9 mouse cellular contexts compared by ENCODE assay signal in genomic region chr6:39848766-39849165, GRCm38 (mm10). TPM values are rescaled to one million over a fixed set of nuclear protein-coding genes. Genes with fewer than 3 reads are reported as not detected.
DNase-seq lines count a peak whose midpoint lies in the region; ATAC-seq and TF ChIP-seq lines count a peak whose summit lies in the region.
"Had no signal": no experiment of that assay in that cellular context is flagged by ENCODE, and none has a peak within 500 bp of the region (broad histone marks: within the 10 kb centered on the region; RNA-seq: fewer than 3 reads in every experiment).

No protein-coding gene starts in this region.

- ATAC-seq in hindbrain, postnatal 0 days = no peak
- peak; percentile 65 for ATAC-seq in common myeloid progenitor, adult 5-6 weeks (replicated peaks; ENCODE audit: low read depth, poor library complexity, severe bottlenecking)
- ATAC-seq in neural tube, embryonic 15.5 days (ENCODE audit: low FRiP score) = no peak

- no peaks in the 10 kb centered on the region for H3K36me3 ChIP-seq in hindbrain, postnatal 0 days (ENCODE audit: insufficient read depth, low read length)
- no peaks in the 10 kb centered on the region for H3K36me3 ChIP-seq in hindbrain, embryonic 10.5 days
- H3K36me3 ChIP-seq in testis, adult 2 months (ENCODE audit: control insufficient read depth, insufficient read depth, low read length) = no peaks in the 10 kb centered on the region
- no peaks in the 10 kb centered on the region for H3K36me3 ChIP-seq in small intestine, adult 2 months (ENCODE audit: control insufficient read depth, insufficient read depth, low read length)
- H3K36me3 ChIP-seq in neural tube, embryonic 15.5 days = no peaks in the 10 kb centered on the region

- H3K4me2 ChIP-seq in hindbrain, postnatal 0 days (ENCODE audit: low read depth, low read length) = no peak overlapping the region
- H3K4me2 ChIP-seq in neural tube, embryonic 15.5 days = no peak overlapping the region

- 58% methylated on average over 7 of the region's 7 CpGs for WGBS in hindbrain, postnatal 0 days
- WGBS in hindbrain, embryonic 10.5 days = 54% methylated on average over 7 of the region's 7 CpGs
- 37% methylated on average over 7 of the region's 7 CpGs for WGBS in small intestine, adult 2 months
- WGBS in neural tube, embryonic 15.5 days = 60% methylated on average over 7 of the region's 7 CpGs

- no peak overlapping the region for H3K27ac ChIP-seq in hindbrain, postnatal 0 days
- H3K27ac ChIP-seq in hindbrain, embryonic 10.5 days = no peak overlapping the region
- no peak overlapping the region for H3K27ac ChIP-seq in testis, adult 2 months (ENCODE audit: control insufficient read depth, insufficient read depth, low read depth, low read length)
- no peak overlapping the region for H3K27ac ChIP-seq in small intestine, adult 2 months (ENCODE audit: insufficient read depth, low read depth, low read length)
- no peak overlapping the region for H3K27ac ChIP-seq in neural tube, embryonic 15.5 days (replicated peaks)
- H3K27ac ChIP-seq: macrophage had no signal

- no peak overlapping the region for H3K9ac ChIP-seq in hindbrain, postnatal 0 days (replicated peaks; ENCODE audit: low read length)
- H3K9ac ChIP-seq in neural tube, embryonic 15.5 days (replicated peaks) = no peak overlapping the region

- no peaks in the 10 kb centered on the region for H3K9me3 ChIP-seq in hindbrain, postnatal 0 days (ENCODE audit: low read length)
- H3K9me3 ChIP-seq in hindbrain, embryonic 10.5 days = 0 out of 2 replicates have a peak, but pooled peaks cover 2% of the 10 kb centered on the region
- H3K9me3 ChIP-seq in neural tube, embryonic 15.5 days (replicated peaks) = no peaks in the 10 kb centered on the region

- TF ChIP-seq POLR2A in testis, adult 2 months (IDR thresholded peaks at IDR 0.05; ENCODE audit: control insufficient read depth, low read depth, low read length) = no peak
- TF ChIP-seq POLR2A in small intestine, adult 2 months (IDR thresholded peaks at IDR 0.05; ENCODE audit: low read depth, low read length) = no peak

- DNase-seq in hindbrain, postnatal 0 days (ENCODE audit: low spot score) = no peak
- no peak for DNase-seq in hindbrain, embryonic 10.5 days (ENCODE audit: low spot score)
- no peak for DNase-seq in testis, postnatal 10 days (ENCODE audit: low spot score)
- no peak for DNase-seq in right cerebral cortex, postnatal 14 days

- no peaks in the 10 kb centered on the region for H3K27me3 ChIP-seq in hindbrain, postnatal 0 days (ENCODE audit: insufficient read depth, low read length)
- no peaks in the 10 kb centered on the region for H3K27me3 ChIP-seq in hindbrain, embryonic 10.5 days (ENCODE audit: insufficient read depth, poor library complexity, severe bottlenecking)
- no peaks in the 10 kb centered on the region for H3K27me3 ChIP-seq in testis, adult 2 months (ENCODE audit: control insufficient read depth, insufficient read depth, low read length)
- H3K27me3 ChIP-seq in small intestine, adult 2 months (ENCODE audit: control insufficient read depth, insufficient read depth, low read length) = no peaks in the 10 kb centered on the region
- no peaks in the 10 kb centered on the region for H3K27me3 ChIP-seq in neural tube, embryonic 15.5 days (replicated peaks)

- H3K4me1 ChIP-seq in hindbrain, postnatal 0 days (ENCODE audit: insufficient read depth, low read length) = no peaks in the 10 kb centered on the region
- H3K4me1 ChIP-seq in hindbrain, embryonic 10.5 days (replicated peaks) = no peaks in the 10 kb centered on the region
- H3K4me1 ChIP-seq in testis, adult 2 months (ENCODE audit: control insufficient read depth, insufficient read depth, low read length) = peaks cover 6% of the 10 kb centered on the region
- H3K4me1 ChIP-seq in small intestine, adult 2 months (ENCODE audit: control insufficient read depth, insufficient read depth, insufficient read length, low read length) = no peaks in the 10 kb centered on the region
- H3K4me1 ChIP-seq in neural tube, embryonic 15.5 days = no peaks in the 10 kb centered on the region

- H3K4me3 ChIP-seq in hindbrain, postnatal 0 days (ENCODE audit: low read length) = no peak overlapping the region
- H3K4me3 ChIP-seq in hindbrain, embryonic 10.5 days = no peak overlapping the region
- H3K4me3 ChIP-seq in testis, adult 2 months (ENCODE audit: control insufficient read depth, low read depth, low read length) = no peak overlapping the region
- no peak overlapping the region for H3K4me3 ChIP-seq in small intestine, adult 2 months (ENCODE audit: low read depth, low read length)
- H3K4me3 ChIP-seq in neural tube, embryonic 15.5 days (replicated peaks) = no peak overlapping the region

- peak; percentile 29; the same call in 1 of the 2 replicates for TF ChIP-seq CTCF in hindbrain, postnatal 0 days (IDR thresholded peaks at IDR 0.05; ENCODE audit: low read depth)
- peak; percentile 58; the same call in 1 of the 2 replicates for TF ChIP-seq CTCF in testis, adult 2 months (IDR thresholded peaks at IDR 0.05; ENCODE audit: control insufficient read depth, insufficient read depth, insufficient replicate concordance, low read depth, low read length)
- peak; percentile 50; the same call in 1 of the 2 replicates for TF ChIP-seq CTCF in small intestine, adult 2 months (IDR thresholded peaks at IDR 0.05; ENCODE audit: extremely low read depth, insufficient read length, insufficient replicate concordance, low read depth, low read length)

RNA-seq across cellular contexts. Expression of gene Tmem178b, which starts 24.3 kb away (rescaled TPM):
- total RNA-seq in hindbrain, postnatal 0 days (2014; rRNA removed) = 127 and 146 TPM in 2 replicates
- polyA plus RNA-seq in hindbrain, postnatal 0 days (2015; fragmentation: Nextera tagmentation; extraction: Ambion mirVana) = 29.8 and 31.4 TPM in 2 replicates
- polyA plus RNA-seq in hindbrain, embryonic 10.5 days (2016; fragmentation: Nextera tagmentation; extraction: Ambion mirVana) = 2.8 and 7.0 TPM in 2 replicates
- polyA plus RNA-seq in testis, adult 2 months (2012; rRNA removed) = 10.8 and 11.8 TPM in 2 replicates
- not detected in 2 replicates for total RNA-seq in common myeloid progenitor, adult 5-6 weeks (2017)
- polyA plus RNA-seq in small intestine, adult 2 months (2012; rRNA removed) = 0.10 and 0.29 TPM in 2 replicates
- 28.8 and 32.4 TPM in 2 replicates for polyA plus RNA-seq in neural tube, embryonic 15.5 days (2015; fragmentation: Nextera tagmentation; extraction: Ambion mirVana)
- polyA plus RNA-seq: macrophage had no signal

RNA-seq across cellular contexts. Expression of gene Mrps33, which starts 38.0 kb away (rescaled TPM):
- 14.7 and 29.3 TPM in 2 replicates for total RNA-seq in hindbrain, postnatal 0 days (2014; rRNA removed)
- 205 and 218 TPM in 2 replicates for polyA plus RNA-seq in hindbrain, postnatal 0 days (2015; fragmentation: Nextera tagmentation; extraction: Ambion mirVana)
- polyA plus RNA-seq in hindbrain, embryonic 10.5 days (2016; fragmentation: Nextera tagmentation; extraction: Ambion mirVana) = 224 and 231 TPM in 2 replicates
- polyA plus RNA-seq in testis, adult 2 months (2012; rRNA removed) = 38.4 and 43.7 TPM in 2 replicates
- 24.4 and 62.5 TPM in 2 replicates for total RNA-seq in common myeloid progenitor, adult 5-6 weeks (2017)
- 11.4 and 15.4 TPM in 2 replicates for polyA plus RNA-seq in small intestine, adult 2 months (2012; rRNA removed)
- polyA plus RNA-seq in neural tube, embryonic 15.5 days (2015; fragmentation: Nextera tagmentation; extraction: Ambion mirVana) = 170 and 195 TPM in 2 replicates
